Mouse (Mus musculus): Measurements from ENCODE around the gene AL607142.1.

DNA sequence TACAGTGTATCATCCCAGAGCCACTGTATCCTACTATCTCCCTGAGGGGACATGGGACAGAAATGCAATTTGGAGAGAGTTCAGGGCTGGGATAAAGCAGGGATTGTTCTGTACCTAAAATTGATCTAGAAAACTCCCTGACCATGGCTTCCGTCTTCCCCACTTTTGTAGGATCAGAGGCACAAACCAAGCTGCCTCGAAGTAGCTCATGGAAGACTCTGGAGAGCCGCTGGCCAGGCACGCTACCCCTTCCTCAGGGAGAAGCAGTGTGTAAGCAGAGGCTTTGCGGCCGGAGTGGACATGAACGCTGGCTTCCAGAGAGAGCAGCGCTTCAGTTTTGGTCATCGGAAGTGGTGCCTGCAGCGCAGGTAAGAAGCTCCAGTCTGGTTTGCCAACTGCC, at the start of gene AL607142.1:
- TF ChIP-seq CTCF (IDR thresholded peaks at IDR 0.05; ENCODE audit: low read depth), result no peak
- no peak for TF ChIP-seq EP300 (optimal IDR thresholded peaks at IDR 0.05)
